Mouse (Mus musculus): ENCODE data around the gene Tsc2.

- TF ChIP-seq POLR2A (IDR thresholded peaks at IDR 0.05; ENCODE audit: insufficient read depth, low read length) (no peak), CTCF (IDR thresholded peaks at IDR 0.05; ENCODE audit: low read depth, low read length) (no peak)
Measured at GRCm38 (mm10) chr17:24579532-24579931, 52.9 kb downstream of the Tsc2 start.

Data from ES-Bruce4 (cell line).